Mouse (Mus musculus) spleen, postnatal 14 days (tissue): ENCODE measurements around the gene Clca2.
A peak's percentile ranks its signal among the peaks of the same experiment; 100 is the strongest.

Experiments used
- DNase-seq, 2 experiments: peaks; one replicate each; pipeline ENCODE4 v3.0.0; 2021 to 2022; ENCODE audit warnings: low spot score in 2 of 2

Gene Clca2

DNA sequence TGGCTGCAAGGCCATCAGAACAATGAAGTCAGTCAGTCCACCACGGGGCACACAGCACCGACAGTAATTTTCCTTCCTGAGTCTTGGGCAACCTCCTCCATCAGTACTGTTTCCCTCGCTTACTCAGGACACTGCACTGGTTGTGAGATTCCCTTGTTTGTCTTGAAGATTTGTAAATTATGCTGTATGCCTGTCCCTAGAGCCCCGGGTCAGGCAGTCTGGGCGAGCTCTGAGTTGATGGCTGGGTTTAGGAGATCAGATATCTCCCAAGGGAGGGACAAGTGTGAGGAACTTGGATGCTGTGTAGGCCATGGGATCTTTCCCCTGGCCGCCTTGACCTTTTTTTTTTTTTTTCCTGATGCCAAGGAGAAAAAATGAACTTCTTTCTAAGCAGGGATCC lies at the start of gene Clca2:
Clca2 (minus strand) TSS at position 153 of the 400 bp plus-strand sequence.
- DNase-seq = no peak

- no peak for DNase-seq
These were observed 48.7 kb upstream of the Clca2 start for GRCm38 (mm10) chr3:145147952-145148351.

DNA sequence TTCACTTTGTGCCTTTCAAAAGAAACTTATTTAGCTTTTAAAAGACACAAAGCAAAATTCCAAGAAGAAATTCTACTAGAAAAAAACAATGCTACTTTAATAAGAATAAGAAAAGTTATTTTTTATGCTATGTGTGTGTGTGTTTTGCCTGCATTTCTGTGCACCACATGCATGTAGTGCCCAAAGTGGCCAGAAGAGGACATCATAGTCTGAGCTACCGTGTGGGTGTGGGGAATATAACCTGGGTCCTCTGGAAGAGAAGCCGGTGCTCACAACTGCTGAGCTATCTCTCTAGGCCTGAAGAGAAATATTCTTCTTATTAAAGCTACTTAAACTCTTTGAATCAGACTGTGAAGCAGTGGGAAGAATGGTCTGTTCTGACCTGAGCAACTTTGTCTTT lies 48.2 kb upstream of the Clca2 start:
- DNase-seq = no peak

GRCm38 (mm10) chr3:145146871-145147270 lies 47.6 kb upstream of the Clca2 start:
- no peak for DNase-seq

- no peak for DNase-seq
These were observed 44.6 kb upstream of the Clca2 start for GRCm38 (mm10) chr3:145143856-145144255.

DNA sequence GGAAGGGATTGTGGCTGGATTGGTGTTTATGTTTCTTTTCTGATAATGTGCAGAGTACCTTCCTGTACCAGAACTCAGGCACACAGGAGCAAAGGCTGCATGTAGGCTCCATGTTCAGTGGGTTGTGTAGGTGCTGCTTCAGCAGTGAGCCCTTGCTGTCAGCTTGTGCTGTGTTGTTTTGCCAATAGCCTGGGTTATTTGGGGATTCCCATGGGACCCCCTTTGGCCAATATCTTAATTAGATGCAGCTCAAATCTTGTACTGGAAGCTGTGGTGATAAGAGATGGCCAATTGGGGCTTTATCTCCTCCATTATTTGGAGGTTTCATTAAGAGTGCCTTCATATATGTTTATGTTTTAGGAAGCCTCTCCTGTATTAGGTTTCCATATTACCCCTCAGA lies 43.7 kb upstream of the Clca2 start:
- no peak for DNase-seq

- DNase-seq = no peak
These were observed 41.0 kb upstream of the Clca2 start for GRCm38 (mm10) chr3:145140236-145140635.

DNA sequence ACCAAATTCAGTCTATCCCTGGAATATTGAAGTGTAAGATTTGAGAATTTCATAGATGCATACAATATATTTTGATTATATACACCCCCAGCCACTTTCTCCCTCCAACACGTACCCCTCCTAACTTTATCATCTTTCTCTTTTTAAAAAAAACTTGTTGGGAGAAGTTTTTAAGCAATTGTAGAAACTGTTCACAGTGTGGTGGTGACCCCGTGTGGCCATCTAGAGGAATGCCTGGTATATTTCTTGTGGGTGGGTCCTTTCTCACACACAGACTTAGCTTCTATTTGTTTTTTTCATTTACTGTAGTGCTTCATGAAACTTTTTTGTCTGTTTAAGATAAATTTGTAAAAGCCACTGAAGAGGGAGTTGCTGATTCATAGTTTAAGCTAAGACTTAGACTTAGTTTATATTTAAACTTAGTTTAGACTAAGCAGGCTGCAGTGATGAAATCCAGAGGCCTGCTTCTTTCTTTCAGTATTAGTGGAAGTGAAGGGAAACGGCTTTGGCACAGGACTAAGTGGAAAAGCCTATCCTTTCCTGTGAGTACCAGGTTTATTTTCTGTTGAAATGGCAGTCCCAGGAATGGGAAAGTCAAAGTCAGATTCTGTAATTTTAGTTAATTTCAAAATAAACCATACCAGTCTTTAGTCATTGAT lies 32.1 kb upstream of the Clca2 start:
- no peak for DNase-seq

DNA sequence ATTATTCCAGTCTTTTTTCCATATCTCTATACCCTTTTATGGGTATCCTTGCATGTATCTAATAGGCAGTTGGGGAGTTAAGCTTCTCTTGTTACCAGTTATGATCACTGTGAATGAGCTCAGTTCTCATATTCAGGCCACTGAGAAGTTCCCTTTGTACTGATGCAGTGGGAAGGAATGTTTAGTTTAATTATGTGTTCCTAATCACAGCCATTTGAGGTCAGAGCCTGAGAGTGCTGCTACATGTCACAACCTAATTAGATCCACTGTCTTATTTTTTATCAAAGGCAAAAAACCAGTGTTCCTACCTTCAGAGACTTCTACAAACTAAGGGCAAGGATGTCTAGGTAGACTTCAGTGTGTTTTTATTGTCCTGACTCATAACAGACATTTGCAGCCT lies 30.1 kb upstream of the Clca2 start:
- DNase-seq = no peak

DNA sequence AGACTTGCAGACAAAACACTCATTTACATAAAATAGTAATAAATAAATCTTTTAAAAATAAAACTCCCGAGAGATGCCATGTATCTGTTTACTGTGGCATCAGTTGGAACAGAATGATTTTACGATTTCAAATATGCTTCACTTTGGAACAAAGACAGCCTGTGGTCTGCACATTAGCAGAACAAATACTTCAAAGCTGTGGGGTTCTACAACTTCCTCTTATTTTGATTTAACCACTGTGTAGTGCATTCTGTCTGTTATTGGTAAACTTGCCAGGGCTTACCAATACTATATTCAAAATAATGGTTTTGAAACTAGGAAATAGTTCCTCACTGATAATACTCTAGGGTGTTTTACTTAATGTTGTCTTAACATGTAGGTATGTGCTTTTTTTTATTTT lies 27.4 kb upstream of the Clca2 start:
- no peak for DNase-seq

GRCm38 (mm10) chr3:145119425-145119824 lies 20.2 kb upstream of the Clca2 start:
- no peak for DNase-seq

GRCm38 (mm10) chr3:145119002-145119358 lies 19.7 kb upstream of the Clca2 start:
- DNase-seq = no peak

GRCm38 (mm10) chr3:145118254-145119001 lies 19.2 kb upstream of the Clca2 start, which contains the start of gene Odf2l:
Gene Odf2l (plus strand): TSS chr3:145118588.
- DNase-seq = peak; percentile 91 to 94

DNA sequence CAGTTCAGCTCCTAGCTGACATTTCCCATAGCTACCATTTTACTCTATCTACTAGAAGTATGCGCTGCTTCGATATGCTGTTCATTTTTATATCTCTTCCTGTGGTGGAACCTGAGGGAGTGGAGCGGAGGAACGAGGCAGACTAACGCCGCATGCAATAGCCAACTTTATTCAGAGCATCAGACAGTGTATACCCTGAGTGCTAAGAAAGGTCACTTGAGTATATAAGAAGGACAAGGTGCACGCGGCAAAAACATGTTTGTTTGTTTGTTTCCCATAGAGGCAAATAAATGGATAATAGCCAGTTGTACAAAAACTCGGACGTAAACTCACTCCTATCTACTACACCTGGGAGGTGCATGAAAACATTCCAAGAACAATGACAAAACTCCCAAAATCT lies 18.4 kb upstream of the Clca2 start:
- no peak for DNase-seq

- DNase-seq = no peak
These were observed 15.9 kb upstream of the Clca2 start for GRCm38 (mm10) chr3:145115169-145115568.

GRCm38 (mm10) chr3:145105773-145106504 lies 6.7 kb upstream of the Clca2 start:
- no peak for DNase-seq

DNA sequence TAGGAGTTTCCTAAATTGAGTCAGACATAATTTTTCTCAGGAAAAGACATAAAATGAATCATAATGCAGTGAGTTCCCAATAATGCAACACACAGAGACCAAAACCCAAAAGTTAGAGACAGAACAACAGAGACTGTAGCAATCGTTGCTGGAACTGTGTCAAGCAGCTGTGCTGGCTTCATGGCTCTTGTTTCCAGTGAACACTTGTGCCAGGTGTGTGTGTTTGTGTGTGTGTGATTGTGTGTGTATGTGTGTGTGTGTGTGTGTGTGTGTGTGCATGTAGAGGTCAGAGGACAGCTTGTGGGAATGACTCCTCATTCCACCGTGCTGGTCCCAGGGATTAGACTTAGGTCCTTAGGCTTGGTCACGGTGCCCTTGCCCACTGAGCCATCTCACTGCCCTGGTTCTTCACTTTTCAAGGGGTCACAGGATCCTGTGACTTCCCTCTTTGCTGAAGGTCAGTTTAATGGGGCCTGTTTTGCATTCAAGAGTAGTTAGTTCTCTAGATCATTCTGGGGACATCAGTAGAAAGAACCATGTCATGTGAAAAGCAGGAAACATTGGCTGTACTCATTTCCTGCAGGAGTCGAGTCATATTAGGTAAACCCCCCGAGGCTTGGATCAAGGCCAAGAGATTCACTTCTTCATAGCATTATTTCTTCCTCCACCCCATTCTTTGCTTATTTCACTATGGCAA lies 6.0 kb upstream of the Clca2 start:
- DNase-seq = no peak

- no peak for DNase-seq
These were observed 4.5 kb upstream of the Clca2 start for GRCm38 (mm10) chr3:145103770-145104169.

DNA sequence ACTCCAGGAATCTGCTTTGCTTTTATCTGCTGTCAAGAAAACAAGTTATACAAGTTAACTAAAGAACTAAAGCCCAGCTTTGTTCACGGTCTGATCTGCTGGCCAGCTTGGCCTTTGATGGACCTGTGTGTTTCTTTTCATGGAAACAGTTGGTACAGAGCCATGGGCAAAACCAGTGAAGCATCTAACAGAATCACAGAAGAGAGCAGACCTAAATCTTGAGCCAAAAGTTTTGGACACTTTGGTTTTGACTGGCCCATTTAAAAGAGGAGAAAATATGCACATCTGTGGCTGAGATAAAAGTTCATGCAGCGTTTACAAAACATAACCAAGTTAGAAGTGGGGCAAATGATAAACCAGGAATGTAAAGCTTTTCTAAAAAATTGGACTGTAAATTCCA lies 4.1 kb upstream of the Clca2 start:
- DNase-seq = no peak

GRCm38 (mm10) chr3:145101891-145102555 lies 2.8 kb upstream of the Clca2 start:
- DNase-seq = no peak

DNA sequence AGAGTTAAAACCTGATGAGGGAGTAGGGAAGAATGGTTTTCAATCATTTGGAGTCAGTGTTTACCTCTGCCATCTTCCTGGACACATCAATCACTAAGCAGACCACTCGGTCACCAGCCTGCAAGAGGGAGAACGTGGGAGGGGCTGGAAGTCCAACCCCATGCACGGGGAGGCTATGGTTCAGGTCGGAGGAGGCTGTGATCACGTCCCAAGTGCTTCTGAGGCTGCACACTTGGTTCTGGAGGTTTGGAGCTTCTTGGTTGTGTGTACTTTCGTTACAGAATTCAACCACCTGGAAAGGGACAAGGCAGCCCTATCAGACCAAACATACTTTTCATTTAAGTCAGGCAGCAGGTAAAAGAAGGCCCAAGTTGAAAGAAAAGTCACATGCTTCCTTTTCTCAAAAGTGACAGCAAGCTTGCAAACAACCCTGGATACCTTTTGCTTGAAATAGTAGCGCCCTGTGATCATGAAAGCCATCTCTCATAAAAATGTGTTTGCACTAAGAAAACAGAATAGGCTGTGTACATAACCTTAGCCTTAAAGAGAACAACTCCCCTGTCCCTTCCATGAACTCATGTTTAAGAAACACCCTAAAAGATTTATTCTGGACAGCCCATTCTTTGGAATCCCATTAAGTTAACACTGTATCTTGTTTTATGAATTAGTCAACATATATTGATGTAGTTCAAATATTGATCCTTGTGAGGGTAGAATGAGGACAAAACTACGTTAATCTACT lies 11.2 kb downstream of the Clca2 start:
- DNase-seq = no peak
